Mouse (Mus musculus): Measurements from ENCODE around the gene Itpkb. TPM values are rescaled to one million over a fixed set of nuclear protein-coding genes. Genes with fewer than 3 reads are reported as not detected.

Gene Itpkb
- polyA plus RNA-seq, 1 experiment from 2014 or later: 1.4 TPM

GRCm38 (mm10) chr1:180288872-180289468, 41.3 kb upstream of the Itpkb start:
- ATAC-seq: 0 out of 2 replicates have a peak, but pooled peaks have one; percentile 12
- no peak for DNase-seq
- Histone ChIP-seq H3K9ac (replicated peaks) (no peak overlapping the region), H3K27me3 (ENCODE audit: insufficient read depth, low read length) (no peaks in the 10 kb centered on the region), H3K4me2 (ENCODE audit: low read depth, low read length) (peak overlapping the region; percentile 22; the same call in 1 of the 2 replicates), H3K4me1 (ENCODE audit: insufficient read depth) (peaks cover 3% of the 10 kb centered on the region), H3K4me3 (ENCODE audit: low read depth, low read length) (no peak overlapping the region), H3K36me3 (replicated peaks; ENCODE audit: insufficient read depth, low read length) (no peaks in the 10 kb centered on the region), H3K27ac (ENCODE audit: low read depth) (no peak overlapping the region), H3K9me3 (ENCODE audit: low read length) (no peaks in the 10 kb centered on the region)
- WGBS (ENCODE audit: insufficient replicate concordance): 74% methylated on average over 7 of the region's 7 CpGs
- TF ChIP-seq EP300 (IDR thresholded peaks at IDR 0.05; ENCODE audit: low read depth): no peak
- no peak for TF ChIP-seq CTCF (IDR thresholded peaks at IDR 0.05; ENCODE audit: low read depth)

DNA sequence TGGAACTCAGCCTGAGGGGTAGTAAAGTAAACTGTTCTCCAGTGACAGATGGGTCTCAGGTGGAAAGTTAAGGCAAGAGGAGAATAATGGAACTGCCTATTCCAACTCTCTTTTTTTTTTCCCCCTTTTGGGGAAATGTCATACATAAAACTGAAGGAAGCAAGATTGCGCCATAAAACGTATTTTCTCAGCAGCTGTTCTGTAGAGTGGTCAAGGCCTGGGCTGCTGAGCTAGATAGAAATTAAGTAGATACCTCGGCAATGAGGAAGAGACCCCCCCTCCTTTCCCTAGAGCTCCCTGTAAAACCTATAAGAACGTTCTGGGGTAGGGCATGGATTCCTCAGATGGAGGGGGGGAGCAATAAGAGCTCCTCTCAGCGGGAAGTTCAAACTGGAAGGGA, 40.5 kb upstream of the Itpkb start:
- no peak for DNase-seq
- no peak for ATAC-seq
- Histone ChIP-seq H3K9ac (replicated peaks) (no peak overlapping the region), H3K27ac (ENCODE audit: low read depth) (peak overlapping the region; percentile 25; the same call in 1 of the 2 replicates), H3K4me1 (ENCODE audit: insufficient read depth) (peaks cover 3% of the 10 kb centered on the region), H3K36me3 (replicated peaks; ENCODE audit: insufficient read depth, low read length) (no peaks in the 10 kb centered on the region), H3K4me2 (ENCODE audit: low read depth, low read length) (peak overlapping the region; percentile 22; the same call in 1 of the 2 replicates), H3K27me3 (ENCODE audit: insufficient read depth, low read length) (no peaks in the 10 kb centered on the region), H3K4me3 (ENCODE audit: low read depth, low read length) (no peak overlapping the region), H3K9me3 (ENCODE audit: low read length) (no peaks in the 10 kb centered on the region)
- WGBS (ENCODE audit: insufficient replicate concordance): 46% methylated on average over 5 of the region's 5 CpGs
- no peak for TF ChIP-seq EP300 (IDR thresholded peaks at IDR 0.05; ENCODE audit: low read depth)
- no peak for TF ChIP-seq CTCF (IDR thresholded peaks at IDR 0.05; ENCODE audit: low read depth)

- H3K4me1 ChIP-seq (ENCODE audit: insufficient read depth): peaks cover 3% of the 10 kb centered on the region
- 66% methylated on average over 4 of the region's 4 CpGs for WGBS (ENCODE audit: insufficient replicate concordance)
- H3K27ac ChIP-seq (ENCODE audit: low read depth): no peak overlapping the region
- TF ChIP-seq CTCF (IDR thresholded peaks at IDR 0.05; ENCODE audit: low read depth) (no peak), EP300 (IDR thresholded peaks at IDR 0.05; ENCODE audit: low read depth) (no peak)
- H3K4me2 ChIP-seq (ENCODE audit: low read depth, low read length): no peak overlapping the region
- H3K4me3 ChIP-seq (ENCODE audit: low read depth, low read length): no peak overlapping the region
- no peak overlapping the region for H3K9ac ChIP-seq (replicated peaks)
- no peak for DNase-seq
- H3K27me3 ChIP-seq (ENCODE audit: insufficient read depth, low read length): no peaks in the 10 kb centered on the region
- no peak for ATAC-seq
- H3K36me3 ChIP-seq (replicated peaks; ENCODE audit: insufficient read depth, low read length): no peaks in the 10 kb centered on the region
- H3K9me3 ChIP-seq (ENCODE audit: low read length): no peaks in the 10 kb centered on the region
These were observed 39.9 kb upstream of the Itpkb start for GRCm38 (mm10) chr1:180290358-180290757.

DNA sequence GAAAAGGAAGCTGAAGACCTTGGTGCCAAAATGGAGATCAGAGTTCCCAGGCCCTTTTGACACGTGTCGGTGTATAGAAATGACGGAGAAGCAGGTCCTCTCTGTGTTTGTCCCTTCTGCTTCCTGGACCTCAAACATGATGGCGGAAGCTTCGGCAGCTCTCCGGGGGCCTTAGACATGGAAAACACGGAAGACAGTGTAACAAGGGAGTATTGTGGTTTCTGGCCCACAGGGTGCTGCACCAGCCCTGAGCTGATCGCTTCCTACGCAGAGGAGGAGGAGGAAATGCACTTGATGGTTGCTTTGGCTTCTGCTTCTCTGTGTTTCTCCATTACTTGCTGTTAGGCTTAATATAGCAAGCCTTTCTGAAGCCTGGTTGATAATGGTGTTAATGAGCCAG, 34.2 kb upstream of the Itpkb start:
- Histone ChIP-seq H3K27ac (ENCODE audit: low read depth) (peak overlapping the region; percentile 62; the same call in 1 of the 2 replicates), H3K4me1 (ENCODE audit: insufficient read depth) (peaks cover 17% of the 10 kb centered on the region), H3K36me3 (replicated peaks; ENCODE audit: insufficient read depth, low read length) (no peaks in the 10 kb centered on the region), H3K4me2 (ENCODE audit: low read depth, low read length) (no peak overlapping the region; the same call in 1 of the 2 replicates), H3K4me3 (ENCODE audit: low read depth, low read length) (no peak overlapping the region), H3K27me3 (ENCODE audit: insufficient read depth, low read length) (no peaks in the 10 kb centered on the region), H3K9ac (replicated peaks) (no peak overlapping the region), H3K9me3 (ENCODE audit: low read length) (no peaks in the 10 kb centered on the region)
- DNase-seq: no peak
- WGBS (ENCODE audit: insufficient replicate concordance): 37% methylated on average over 9 of the region's 9 CpGs
- no peak for ATAC-seq
- no peak for TF ChIP-seq EP300 (IDR thresholded peaks at IDR 0.05; ENCODE audit: low read depth)
- no peak for TF ChIP-seq CTCF (IDR thresholded peaks at IDR 0.05; ENCODE audit: low read depth)

DNA sequence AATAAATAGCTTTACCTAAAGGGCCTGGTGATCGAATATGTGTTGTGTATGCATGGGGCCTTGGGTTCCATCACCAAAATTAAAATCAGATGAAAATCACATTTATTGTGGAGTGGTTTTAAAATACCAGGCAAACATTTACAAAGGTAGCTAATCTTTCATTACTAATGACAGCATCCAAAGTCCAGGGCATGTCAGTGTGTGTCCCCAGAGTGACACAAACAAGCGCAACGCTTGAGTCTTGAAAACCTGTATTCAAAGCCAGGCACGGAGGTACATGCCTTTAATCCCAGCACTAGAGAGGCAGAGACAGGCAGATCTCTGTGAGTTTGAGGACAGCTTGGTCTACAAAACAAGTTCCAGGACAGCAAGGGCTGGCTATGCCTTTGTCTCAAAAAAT, 30.6 kb upstream of the Itpkb start:
- TF ChIP-seq CTCF (IDR thresholded peaks at IDR 0.05; ENCODE audit: low read depth): no peak
- no peak for TF ChIP-seq EP300 (IDR thresholded peaks at IDR 0.05; ENCODE audit: low read depth)
- H3K4me2 ChIP-seq (ENCODE audit: low read depth, low read length): no peak overlapping the region
- 68% methylated on average over 4 of the region's 4 CpGs for WGBS (ENCODE audit: insufficient replicate concordance)
- no peak for DNase-seq
- H3K9me3 ChIP-seq (ENCODE audit: low read length): no peaks in the 10 kb centered on the region
- no peaks in the 10 kb centered on the region for H3K36me3 ChIP-seq (replicated peaks; ENCODE audit: insufficient read depth, low read length)
- no peak overlapping the region for H3K9ac ChIP-seq (replicated peaks)
- H3K27ac ChIP-seq (ENCODE audit: low read depth): 0 out of 2 replicates have a peak overlapping the region, but pooled peaks have one; percentile 19
- peaks cover 23% of the 10 kb centered on the region for H3K4me1 ChIP-seq (ENCODE audit: insufficient read depth)
- ATAC-seq: peak; percentile 57
- H3K4me3 ChIP-seq (ENCODE audit: low read depth, low read length): no peak overlapping the region
- no peaks in the 10 kb centered on the region for H3K27me3 ChIP-seq (ENCODE audit: insufficient read depth, low read length)

- H3K27me3 ChIP-seq (ENCODE audit: insufficient read depth, low read length): no peaks in the 10 kb centered on the region
- no peak for TF ChIP-seq CTCF (IDR thresholded peaks at IDR 0.05; ENCODE audit: low read depth)
- no peak for TF ChIP-seq EP300 (IDR thresholded peaks at IDR 0.05; ENCODE audit: low read depth)
- peaks cover 23% of the 10 kb centered on the region for H3K4me1 ChIP-seq (ENCODE audit: insufficient read depth)
- H3K36me3 ChIP-seq (replicated peaks; ENCODE audit: insufficient read depth, low read length): no peaks in the 10 kb centered on the region
- no peak overlapping the region for H3K4me2 ChIP-seq (ENCODE audit: low read depth, low read length)
- WGBS (ENCODE audit: insufficient replicate concordance): 75% methylated on average over 4 of the region's 4 CpGs
- no peak overlapping the region for H3K4me3 ChIP-seq (ENCODE audit: low read depth, low read length)
- H3K9ac ChIP-seq (replicated peaks): no peak overlapping the region
- DNase-seq: no peak
- peak; percentile 33; the same call in 1 of the 2 replicates for ATAC-seq
- no peak overlapping the region for H3K27ac ChIP-seq (ENCODE audit: low read depth)
- no peaks in the 10 kb centered on the region for H3K9me3 ChIP-seq (ENCODE audit: low read length)
These were observed 30.0 kb upstream of the Itpkb start for GRCm38 (mm10) chr1:180300292-180300691.
